Mouse (Mus musculus): ENCODE data around the gene Dnah10. TPM values are rescaled to one million over a fixed set of nuclear protein-coding genes. Genes with fewer than 3 reads are reported as not detected.

Dnah10 gene
- polyA plus RNA-seq, 1 experiment, result 16.2 TPM

DNA sequence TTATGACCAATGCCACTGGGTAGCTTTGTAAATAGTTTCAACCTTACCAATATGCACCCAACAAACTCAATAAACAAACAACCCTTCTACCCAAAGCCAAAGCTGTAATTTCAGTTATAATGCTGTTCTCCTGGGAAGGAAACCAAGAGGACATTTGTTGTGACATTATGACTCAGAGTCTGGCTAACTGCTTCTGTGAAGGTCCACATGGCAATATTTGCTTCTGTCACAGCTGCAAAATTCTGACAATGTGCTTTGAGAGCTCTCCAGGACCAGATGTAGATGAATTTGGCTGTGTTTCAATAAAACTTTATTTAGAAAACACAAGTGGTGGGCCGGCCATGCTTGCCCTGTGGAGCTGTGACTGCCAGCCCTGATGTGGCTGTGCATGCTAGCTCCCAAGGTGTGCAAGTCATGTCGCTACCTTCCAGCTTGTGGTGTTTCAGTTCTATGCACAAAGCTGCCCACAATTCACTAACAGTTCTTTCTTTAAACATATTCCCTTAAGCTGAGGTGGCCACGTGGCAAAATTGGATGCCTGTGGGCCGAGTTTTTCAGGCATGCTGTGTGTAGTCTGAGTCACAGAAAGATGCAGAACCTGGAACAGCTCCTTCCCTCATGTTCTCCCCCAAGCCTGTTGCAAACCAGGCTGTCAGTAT, 85.0 kb downstream of the Dnah10 start:
- Histone ChIP-seq H3K36me3 (ENCODE audit: control insufficient read depth, insufficient read depth, low read length) (no peaks in the 10 kb centered on the region), H3K27ac (ENCODE audit: control insufficient read depth, insufficient read depth, low read depth, low read length) (no peak overlapping the region), H3K27me3 (ENCODE audit: control insufficient read depth, insufficient read depth, low read length) (no peaks in the 10 kb centered on the region), H3K4me3 (ENCODE audit: control insufficient read depth, low read depth, low read length) (no peak overlapping the region), H3K4me1 (ENCODE audit: control insufficient read depth, insufficient read depth, low read length) (no peaks in the 10 kb centered on the region)
- TF ChIP-seq CTCF (IDR thresholded peaks at IDR 0.05; ENCODE audit: control insufficient read depth, insufficient read depth, insufficient replicate concordance, low read depth, low read length) (no peak), POLR2A (IDR thresholded peaks at IDR 0.05; ENCODE audit: control insufficient read depth, low read depth, low read length) (no peak)

DNA sequence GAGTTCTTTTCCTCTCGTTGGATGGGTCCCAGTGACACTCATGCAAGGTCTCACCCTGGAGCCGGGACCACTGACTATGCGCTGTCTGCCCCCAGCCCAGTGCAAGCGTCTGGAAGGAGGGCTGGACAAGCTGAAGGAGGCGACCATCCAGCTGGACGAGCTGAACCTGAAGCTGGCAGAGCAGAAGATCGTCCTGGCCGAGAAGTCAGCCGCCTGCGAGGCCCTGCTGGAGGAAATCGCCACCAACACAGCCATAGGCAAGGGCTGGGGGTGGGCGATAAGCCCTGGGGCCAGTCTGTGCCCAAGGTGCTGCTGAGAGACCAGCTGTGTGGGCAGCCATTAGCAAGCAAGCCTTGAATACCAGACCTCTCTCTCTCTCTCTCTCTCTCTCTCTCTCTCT, 87.6 kb downstream of the Dnah10 start:
- TF ChIP-seq POLR2A (IDR thresholded peaks at IDR 0.05; ENCODE audit: control insufficient read depth, low read depth, low read length) (no peak), CTCF (IDR thresholded peaks at IDR 0.05; ENCODE audit: control insufficient read depth, insufficient read depth, insufficient replicate concordance, low read depth, low read length) (no peak)
- Histone ChIP-seq H3K4me3 (ENCODE audit: control insufficient read depth, low read depth, low read length) (no peak overlapping the region), H3K36me3 (ENCODE audit: control insufficient read depth, insufficient read depth, low read length) (no peaks in the 10 kb centered on the region), H3K4me1 (ENCODE audit: control insufficient read depth, insufficient read depth, low read length) (no peaks in the 10 kb centered on the region), H3K27ac (ENCODE audit: control insufficient read depth, insufficient read depth, low read depth, low read length) (no peak overlapping the region), H3K27me3 (ENCODE audit: control insufficient read depth, insufficient read depth, low read length) (no peaks in the 10 kb centered on the region)

DNA sequence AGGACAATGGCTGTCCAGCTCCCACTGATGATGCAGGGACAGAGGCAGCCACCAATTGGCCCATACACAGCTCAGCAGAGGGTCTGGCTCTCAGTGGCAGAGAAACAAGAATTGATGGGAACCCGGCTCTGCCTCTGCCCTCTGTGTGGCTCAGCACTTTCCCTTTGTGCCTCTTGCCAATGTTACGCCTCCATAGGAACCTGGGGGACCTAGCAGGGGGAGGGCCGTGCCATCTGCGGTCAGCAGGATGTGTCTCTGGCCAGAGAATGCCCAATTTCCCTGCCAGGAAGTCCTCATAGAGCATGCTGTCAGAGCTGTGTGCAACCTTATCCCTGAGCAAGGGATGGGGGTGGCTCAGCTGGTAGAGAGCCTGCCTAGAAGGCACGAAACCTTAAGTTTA, 89.9 kb downstream of the Dnah10 start:
- no peaks in the 10 kb centered on the region for H3K36me3 ChIP-seq (ENCODE audit: control insufficient read depth, insufficient read depth, low read length)
- no peaks in the 10 kb centered on the region for H3K27me3 ChIP-seq (ENCODE audit: control insufficient read depth, insufficient read depth, low read length)
- no peak overlapping the region for H3K27ac ChIP-seq (ENCODE audit: control insufficient read depth, insufficient read depth, low read depth, low read length)
- H3K4me3 ChIP-seq (ENCODE audit: control insufficient read depth, low read depth, low read length), result no peak overlapping the region
- no peak for TF ChIP-seq CTCF (IDR thresholded peaks at IDR 0.05; ENCODE audit: control insufficient read depth, insufficient read depth, insufficient replicate concordance, low read depth, low read length)
- TF ChIP-seq POLR2A (IDR thresholded peaks at IDR 0.05; ENCODE audit: control insufficient read depth, low read depth, low read length), result no peak
- H3K4me1 ChIP-seq (ENCODE audit: control insufficient read depth, insufficient read depth, low read length), result no peaks in the 10 kb centered on the region

DNA sequence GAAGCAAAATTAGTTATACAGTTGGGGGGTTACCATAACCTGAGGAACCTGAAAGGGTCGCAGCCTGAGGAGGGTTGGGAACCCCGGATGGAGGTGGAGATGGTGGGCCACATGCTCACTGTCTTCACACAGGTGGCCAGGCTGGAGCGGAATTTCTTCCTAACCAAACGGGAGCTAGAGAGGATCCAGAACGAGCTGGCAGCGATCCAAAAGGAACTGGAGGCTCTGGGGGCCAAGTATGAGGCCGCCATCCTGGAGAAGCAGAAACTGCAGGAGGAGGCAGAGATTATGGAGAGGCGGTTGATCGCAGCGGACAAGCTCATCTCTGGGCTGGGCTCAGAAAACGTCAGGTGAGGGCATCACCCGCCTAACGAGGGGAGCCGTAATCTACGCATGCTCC, 92.2 kb downstream of the Dnah10 start:
- H3K36me3 ChIP-seq (ENCODE audit: control insufficient read depth, insufficient read depth, low read length), result no peaks in the 10 kb centered on the region
- H3K4me1 ChIP-seq (ENCODE audit: control insufficient read depth, insufficient read depth, low read length), result no peaks in the 10 kb centered on the region
- no peaks in the 10 kb centered on the region for H3K27me3 ChIP-seq (ENCODE audit: control insufficient read depth, insufficient read depth, low read length)
- no peak overlapping the region for H3K27ac ChIP-seq (ENCODE audit: control insufficient read depth, insufficient read depth, low read depth, low read length)
- no peak for TF ChIP-seq POLR2A (IDR thresholded peaks at IDR 0.05; ENCODE audit: control insufficient read depth, low read depth, low read length)
- TF ChIP-seq CTCF (IDR thresholded peaks at IDR 0.05; ENCODE audit: control insufficient read depth, insufficient read depth, insufficient replicate concordance, low read depth, low read length), result no peak
- H3K4me3 ChIP-seq (ENCODE audit: control insufficient read depth, low read depth, low read length), result no peak overlapping the region

DNA sequence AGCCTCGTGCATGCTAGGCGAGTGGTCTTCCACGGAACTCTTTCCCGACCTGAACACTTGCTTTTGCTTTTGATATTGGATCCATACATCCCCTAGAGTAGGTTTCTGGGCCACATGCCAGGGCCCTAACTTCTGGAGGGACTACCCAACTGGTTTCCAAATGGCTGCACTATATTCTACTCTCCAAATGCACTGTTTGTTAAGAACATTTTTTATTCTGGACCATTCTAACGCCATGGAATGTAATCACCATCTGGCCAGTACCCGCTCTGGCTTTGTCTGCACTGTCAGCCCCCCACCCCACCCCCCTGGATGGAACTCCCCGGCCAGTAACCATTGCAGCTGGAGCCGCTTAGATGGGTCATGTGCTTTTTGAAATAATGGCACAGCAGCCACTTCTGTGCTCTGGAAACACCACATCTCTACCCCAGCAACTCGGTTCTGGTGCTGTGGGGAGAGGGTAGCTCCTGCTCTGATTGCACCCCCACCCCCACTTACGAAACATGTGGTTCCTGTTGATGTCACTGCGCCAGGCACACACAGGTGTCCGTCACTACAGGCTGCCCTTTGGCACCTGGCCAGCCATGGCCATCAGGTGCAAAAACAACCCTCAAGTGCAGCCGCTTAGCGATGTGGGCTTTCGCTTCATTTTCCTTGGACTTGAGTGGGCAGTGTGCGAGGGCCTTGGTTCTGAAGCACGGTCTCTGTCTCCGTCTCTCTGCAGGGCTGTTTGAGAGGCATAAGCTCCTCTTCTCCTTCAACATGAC, 97.4 kb downstream of the Dnah10 start:
- H3K27me3 ChIP-seq (ENCODE audit: control insufficient read depth, insufficient read depth, low read length), result no peaks in the 10 kb centered on the region
- no peak for TF ChIP-seq CTCF (IDR thresholded peaks at IDR 0.05; ENCODE audit: control insufficient read depth, insufficient read depth, insufficient replicate concordance, low read depth, low read length)
- TF ChIP-seq POLR2A (IDR thresholded peaks at IDR 0.05; ENCODE audit: control insufficient read depth, low read depth, low read length), result no peak

DNA sequence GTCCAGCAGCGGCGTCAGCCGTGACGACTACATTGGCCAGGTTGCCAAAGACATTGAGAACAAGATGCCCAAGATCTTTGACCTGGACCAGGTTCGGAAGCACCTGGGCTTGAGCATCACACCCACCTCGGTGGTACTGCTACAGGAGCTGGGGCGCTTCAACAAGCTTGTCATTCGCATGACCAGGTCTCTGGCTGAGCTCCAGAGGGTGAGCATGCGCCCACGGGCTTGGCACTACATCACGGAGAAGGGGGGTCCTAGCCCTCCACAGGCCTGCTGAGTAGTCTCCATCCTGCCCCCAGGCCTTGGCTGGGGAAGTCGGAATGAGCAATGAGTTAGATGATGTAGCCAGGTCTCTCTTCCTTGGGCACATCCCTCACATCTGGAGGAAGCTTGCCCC, 105.4 kb downstream of the Dnah10 start:
- Histone ChIP-seq H3K27ac (ENCODE audit: control insufficient read depth, insufficient read depth, low read depth, low read length) (no peak overlapping the region), H3K4me1 (ENCODE audit: control insufficient read depth, insufficient read depth, low read length) (no peaks in the 10 kb centered on the region), H3K27me3 (ENCODE audit: control insufficient read depth, insufficient read depth, low read length) (no peaks in the 10 kb centered on the region), H3K4me3 (ENCODE audit: control insufficient read depth, low read depth, low read length) (no peak overlapping the region), H3K36me3 (ENCODE audit: control insufficient read depth, insufficient read depth, low read length) (no peaks in the 10 kb centered on the region)
- no peak for TF ChIP-seq POLR2A (IDR thresholded peaks at IDR 0.05; ENCODE audit: control insufficient read depth, low read depth, low read length)
- TF ChIP-seq CTCF (IDR thresholded peaks at IDR 0.05; ENCODE audit: control insufficient read depth, insufficient read depth, insufficient replicate concordance, low read depth, low read length), result no peak

More for the DNA sequence above, 97.4 kb downstream of the Dnah10 start:
- H3K4me3 ChIP-seq (ENCODE audit: control insufficient read depth, low read depth, low read length), result no peak overlapping the region
- no peak overlapping the region for H3K27ac ChIP-seq (ENCODE audit: control insufficient read depth, insufficient read depth, low read depth, low read length)
- no peaks in the 10 kb centered on the region for H3K36me3 ChIP-seq (ENCODE audit: control insufficient read depth, insufficient read depth, low read length)
- H3K4me1 ChIP-seq (ENCODE audit: control insufficient read depth, insufficient read depth, low read length), result no peaks in the 10 kb centered on the region

DNA sequence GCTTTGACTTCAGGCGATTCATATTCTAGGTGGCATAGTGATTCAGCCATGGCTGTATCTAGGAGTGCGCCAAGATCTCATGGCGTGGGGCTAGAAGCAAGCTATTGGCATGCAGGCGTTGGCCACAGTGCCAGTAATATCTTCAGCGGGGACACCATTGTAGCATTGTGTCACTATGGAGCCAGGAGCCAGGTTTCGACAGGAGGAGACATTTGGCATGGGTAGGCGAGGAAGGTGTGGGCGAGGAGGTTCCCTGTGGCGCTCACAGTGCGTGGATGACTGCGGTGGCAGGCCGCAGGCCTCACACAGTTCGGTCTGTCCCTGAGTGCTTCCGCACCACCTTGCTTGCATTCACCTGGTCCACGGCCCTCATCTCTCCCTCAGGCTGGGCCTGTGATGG, 110.3 kb downstream of the Dnah10 start:
- H3K36me3 ChIP-seq (ENCODE audit: control insufficient read depth, insufficient read depth, low read length), result no peaks in the 10 kb centered on the region; the same call in 1 of the 2 replicates
- no peaks in the 10 kb centered on the region for H3K4me1 ChIP-seq (ENCODE audit: control insufficient read depth, insufficient read depth, low read length)
- no peaks in the 10 kb centered on the region for H3K27me3 ChIP-seq (ENCODE audit: control insufficient read depth, insufficient read depth, low read length)
- H3K4me3 ChIP-seq (ENCODE audit: control insufficient read depth, low read depth, low read length), result no peak overlapping the region
- H3K27ac ChIP-seq (ENCODE audit: control insufficient read depth, insufficient read depth, low read depth, low read length), result no peak overlapping the region
- TF ChIP-seq POLR2A (IDR thresholded peaks at IDR 0.05; ENCODE audit: control insufficient read depth, low read depth, low read length) (no peak), CTCF (IDR thresholded peaks at IDR 0.05; ENCODE audit: control insufficient read depth, insufficient read depth, insufficient replicate concordance, low read depth, low read length) (no peak)
